Mouse (Mus musculus) B cell, adult (primary cell): ENCODE data around the gene Zfp583. TPM values are rescaled to one million over a fixed set of nuclear protein-coding genes. Genes with fewer than 3 reads are reported as not detected.

ENCODE experiments used
- total RNA-seq: library from RNA; stranded (reverse); gene quantifications from 4 replicates; pipeline ENCODE4 v1.2.4, GENCODE M21; 2023; ENCODE audit not compliant: inconsistent age

Zfp583 gene
- 1.6 to 4.0 TPM (median 2.1 TPM) in 4 replicates for total RNA-seq

GRCm38 (mm10) chr7:6331233-6331956 is at the start of gene Zfp583:
Gene Zfp583, minus strand, starts transcription at chr7:6331285.

GRCm38 (mm10) chr7:6363047-6363488 is 32.0 kb upstream of the Zfp583 start, which contains the start of gene Zfp78:
Gene Zfp78, plus strand, starts transcription at chr7:6363280.

GRCm38 (mm10) chr7:6343501-6344071 is 12.5 kb upstream of the Zfp583 start, which contains the start of gene Gm3854:
Gene Gm3854, plus strand, starts transcription at chr7:6343759.

GRCm38 (mm10) chr7:6285842-6286705 is 45.0 kb downstream of the Zfp583 start, which contains the start of gene Zfp667:
Gene Zfp667, plus strand, starts transcription at chr7:6286579.

Other genes starting within 250 kb of the Zfp583 start
- gene Zfp787, start 175.3 kb downstream of the Zfp583 start, total RNA-seq: 33.1 to 49.2 TPM (median 36.1 TPM) in 4 replicates
- gene Zfp444, start 159.1 kb downstream of the Zfp583 start, total RNA-seq: 21.1 to 27.3 TPM (median 25.1 TPM) in 4 replicates
- gene Galp, start 134.2 kb downstream of the Zfp583 start, total RNA-seq: not detected in 4 replicates
- gene Zscan5b, start 109.0 kb downstream of the Zfp583 start, total RNA-seq: not detected in 4 replicates
- gene Epp13, start 78.6 kb downstream of the Zfp583 start, total RNA-seq: not detected in 4 replicates
- gene Zfp667, start 44.7 kb downstream of the Zfp583 start, total RNA-seq: 7.2 to 8.5 TPM (median 7.8 TPM) in 4 replicates
- gene Gm3854, start 12.5 kb upstream of the Zfp583 start, total RNA-seq: 0.48 to 0.99 TPM (median 0.68 TPM) in 4 replicates
- 1.1 to 2.4 TPM (median 1.8 TPM) in 4 replicates for gene Zfp78, start 32.0 kb upstream of the Zfp583 start, total RNA-seq
- gene Zfp28, start 52.0 kb upstream of the Zfp583 start, total RNA-seq: 3.7 to 6.1 TPM (median 4.8 TPM) in 4 replicates
- gene Smim17, start 67.4 kb upstream of the Zfp583 start, total RNA-seq: not detected in 4 replicates
- gene Gm20715, start 79.0 kb upstream of the Zfp583 start, total RNA-seq: not detected in 4 replicates
- not detected in 4 replicates for gene Olfr1344, start 107.4 kb upstream of the Zfp583 start, total RNA-seq
- 0.09 to 0.16 TPM (median 0.15 TPM) in 3 of 4 replicates, not detected in the other for gene Olfr1336, start 124.9 kb upstream of the Zfp583 start, total RNA-seq
- not detected in 4 replicates for gene Olfr1346, start 135.8 kb upstream of the Zfp583 start, total RNA-seq
- gene Olfr5, start 155.7 kb upstream of the Zfp583 start, total RNA-seq: not detected in 4 replicates
- not detected in 4 replicates for gene Olfr1347, start 168.5 kb upstream of the Zfp583 start, total RNA-seq
- not detected in 4 replicates for gene Olfr1348, start 177.5 kb upstream of the Zfp583 start, total RNA-seq
- gene Olfr1349, start 191.7 kb upstream of the Zfp583 start, total RNA-seq: not detected in 4 replicates
- gene Olfr1350, start 233.6 kb upstream of the Zfp583 start, total RNA-seq: not detected in 4 replicates